Mouse (Mus musculus) liver, embryonic 14.5 days (tissue): ENCODE measurements around the gene Rhbdl3. TPM values are rescaled to one million over a fixed set of nuclear protein-coding genes. Genes with fewer than 3 reads are reported as not detected.
A peak's percentile ranks its signal among the peaks of the same experiment; 100 is the strongest.

Experiments
- ATAC-seq: fragments of 200-750 bp; cut with Nextera tagmentation; 2 replicates; pipeline ENCODE4 v1.8.0; 2017; ENCODE audit warnings: moderate number of reproducible peaks, mild to moderate bottlenecking, moderate library complexity; ENCODE audit not compliant: insufficient read depth
- DNase-seq, 3 experiments: peaks; one replicate each; pipeline ENCODE4 v3.0.0-alpha.2; 2012 to 2013; ENCODE audit warnings: low read depth in 3 of 3, low spot score in 3 of 3
- H3K27ac ChIP-seq: fragments of 300-500 bp; sonication (generic); 2 replicates; pipeline ENCODE4 v1.5.1; 2014; ENCODE audit warnings: moderate library complexity, mild to moderate bottlenecking, control low read depth, inconsistent platforms
- H3K27me3 ChIP-seq: fragments of 300-500 bp; sonication (generic); 2 replicates; pipeline ENCODE4 v1.6.1; 2014; ENCODE audit warnings: mild to moderate bottlenecking, low read length, moderate library complexity; ENCODE audit not compliant: control insufficient read depth, insufficient read depth
- H3K36me3 ChIP-seq: fragments of 300-500 bp; sonication (generic); replicated peaks from 2 replicates; pipeline ENCODE4 v1.6.1; 2014; ENCODE audit warnings: low read depth; ENCODE audit not compliant: control insufficient read depth, insufficient read depth
- H3K4me1 ChIP-seq, 2 experiments: fragments of 200-500 bp in 1 of 2; fragments of 300-500 bp in 1 of 2; sonication (generic) in 1 of 2; replicated peaks; 2 replicates each; pipeline ENCODE4 v1.6.1; 2012 to 2014; ENCODE audit warnings: antibody characterized with exemption in 1 of 2, inconsistent platforms in 1 of 2, low read length in 1 of 2; ENCODE audit not compliant: control insufficient read depth in 2 of 2, insufficient read depth in 2 of 2
- H3K4me2 ChIP-seq: fragments of 300-500 bp; sonication (generic); 2 replicates; pipeline ENCODE4 v1.6.1; 2014; ENCODE audit warnings: low read depth, mild to moderate bottlenecking, control low read depth, moderate library complexity
- H3K4me3 ChIP-seq, 2 experiments: fragments of 200-500 bp in 1 of 2; fragments of 300-500 bp in 1 of 2; sonication (generic) in 1 of 2; 2 replicates each; pipeline ENCODE4 v1.5.1; 2012 to 2014; ENCODE audit warnings: low read depth in 2 of 2, low read length in 2 of 2, mild to moderate bottlenecking in 2 of 2, control low read depth in 1 of 2, inconsistent platforms in 1 of 2, moderate library complexity in 1 of 2; ENCODE audit not compliant: insufficient read depth in 1 of 2
- H3K9ac ChIP-seq: fragments of 300-500 bp; sonication (generic); replicated peaks from 2 replicates; pipeline ENCODE4 v1.6.1; 2014; ENCODE audit warnings: mild to moderate bottlenecking, control low read depth, moderate library complexity
- H3K9me3 ChIP-seq: fragments of 300-500 bp; sonication (generic); 2 replicates; pipeline ENCODE4 v1.6.1; 2016; ENCODE audit warnings: low read length, mixed read lengths; ENCODE audit not compliant: control insufficient read depth
- CTCF ChIP-seq: IDR thresholded peaks from 2 replicates; pipeline ENCODE4 v1.5.1; 2016; ENCODE audit warnings: antibody characterized with exemption, low read depth, control low read depth
- EP300 ChIP-seq: IDR thresholded peaks from 2 replicates; pipeline ENCODE4 v1.6.1; 2016; ENCODE audit warnings: antibody characterized with exemption, low read depth
- WGBS: fragments of 180-500 bp; shearing (Covaris S2); extraction: QIAGEN DNeasy Blood & Tissue Kit; methylation state at CpG from one replicate; pipeline ENCODE4 v1.1.7; 2014; ENCODE audit not compliant: insufficient replicate concordance; 5-methylcytosine and 5-hydroxymethylcytosine counted together
- polyA plus RNA-seq, 2 experiments: library from polyadenylated mRNA; depleted of rRNA in 1 of 2; stranded (reverse) in 1 of 2; unstranded in 1 of 2; fragments of >200 nt; fragmentation: Nextera tagmentation in 1 of 2; extraction: Ambion mirVana in 1 of 2; gene quantifications; 2 replicates each; pipeline versions ENCODE4 v1.2.1 to v1.2.3; 2012 to 2014

Gene Rhbdl3
- polyA plus RNA-seq, 2 experiments, result 0.03 to 0.04 TPM

- Histone ChIP-seq H3K27me3 (peaks cover 48% of the 10 kb centered on the region), H3K36me3 (no peaks in the 10 kb centered on the region), H3K9me3 (no peaks in the 10 kb centered on the region), H3K4me2 (peak overlapping the region; percentile 62), H3K4me1 (no peaks in the 10 kb centered on the region; a peak in 1 of 4 replicates), H3K27ac (no peak overlapping the region), H3K9ac (no peak overlapping the region), H3K4me3 (no peak overlapping the region)
- TF ChIP-seq EP300, result no peak
- no peak for TF ChIP-seq CTCF
- no peak for ATAC-seq
- WGBS, result under 1% methylated on average over 9 of the region's 9 CpGs
- DNase-seq, result no peak
Observed at GRCm38 (mm10) chr11:80302046-80302390, 1.3 kb downstream of the Rhbdl3 start.

DNA sequence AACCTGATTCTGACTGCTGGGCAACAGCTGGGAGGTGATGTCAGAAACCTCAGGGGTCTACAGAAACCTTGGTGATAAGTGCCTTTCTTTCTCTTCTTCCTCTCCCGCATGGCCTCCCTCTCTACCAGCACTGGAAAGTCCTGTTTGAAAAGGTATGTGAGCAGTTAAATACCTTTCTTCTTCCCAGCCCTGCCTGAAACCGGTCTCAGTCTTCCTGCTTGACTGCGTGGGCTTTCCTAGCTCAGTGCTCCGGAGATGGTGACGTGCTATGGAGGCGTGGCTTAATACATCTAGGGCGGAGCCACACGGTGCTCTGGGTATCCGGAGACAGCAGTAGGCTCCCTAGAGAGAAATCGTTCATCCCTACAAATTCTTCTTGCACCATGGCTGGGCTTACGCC is 1.8 kb downstream of the Rhbdl3 start:
- no peak overlapping the region for H3K27ac ChIP-seq
- 4% methylated on average over 11 of the region's 11 CpGs for WGBS
- H3K4me3 ChIP-seq, result no peak overlapping the region
- ATAC-seq (no peak), DNase-seq (peak in 1 of 3 experiments; percentile 12)
- TF ChIP-seq EP300 (no peak), CTCF (no peak)
- peaks cover 48% of the 10 kb centered on the region for H3K27me3 ChIP-seq
- no peaks in the 10 kb centered on the region; a peak in 1 of 4 replicates for H3K4me1 ChIP-seq
- H3K4me2 ChIP-seq, result no peak overlapping the region; the same call in 1 of the 2 replicates
- H3K9me3 ChIP-seq, result no peaks in the 10 kb centered on the region
- no peaks in the 10 kb centered on the region for H3K36me3 ChIP-seq
- no peak overlapping the region for H3K9ac ChIP-seq

- no peak overlapping the region for H3K4me3 ChIP-seq
- H3K4me2 ChIP-seq, result no peak overlapping the region
- no peak overlapping the region for H3K27ac ChIP-seq
- no peak overlapping the region for H3K9ac ChIP-seq
- ATAC-seq (no peak), DNase-seq (no peak)
- TF ChIP-seq EP300, result no peak
- TF ChIP-seq CTCF, result peak; percentile 39
- H3K9me3 ChIP-seq, result no peaks in the 10 kb centered on the region
- H3K36me3 ChIP-seq, result no peaks in the 10 kb centered on the region
- no peaks in the 10 kb centered on the region; a peak in 1 of 4 replicates for H3K4me1 ChIP-seq
- H3K27me3 ChIP-seq, result peaks cover 45% of the 10 kb centered on the region
- WGBS, result 68% methylated on average over 3 of the region's 3 CpGs
Observed at GRCm38 (mm10) chr11:80303746-80304145, 3.0 kb downstream of the Rhbdl3 start.

GRCm38 (mm10) chr11:80304846-80305245 is 4.1 kb downstream of the Rhbdl3 start:
- H3K9ac ChIP-seq, result no peak overlapping the region
- WGBS, result 58% methylated on average over 10 of the region's 10 CpGs
- no peaks in the 10 kb centered on the region for H3K9me3 ChIP-seq
- H3K27me3 ChIP-seq, result peaks cover 35% of the 10 kb centered on the region
- DNase-seq (no peak), ATAC-seq (no peak)
- H3K36me3 ChIP-seq, result no peaks in the 10 kb centered on the region
- H3K27ac ChIP-seq, result no peak overlapping the region
- no peaks in the 10 kb centered on the region; a peak in 1 of 4 replicates for H3K4me1 ChIP-seq
- no peak overlapping the region for H3K4me2 ChIP-seq
- no peak overlapping the region for H3K4me3 ChIP-seq
- TF ChIP-seq CTCF (no peak), EP300 (no peak)

GRCm38 (mm10) chr11:80308537-80308936 is 7.8 kb downstream of the Rhbdl3 start:
- ATAC-seq (no peak), DNase-seq (no peak)
- no peak for TF ChIP-seq EP300
- no peak for TF ChIP-seq CTCF
- no peaks in the 10 kb centered on the region for H3K36me3 ChIP-seq
- H3K9ac ChIP-seq, result no peak overlapping the region
- no peak overlapping the region for H3K4me2 ChIP-seq
- no peak overlapping the region for H3K27ac ChIP-seq
- WGBS, result 19% methylated on average over 6 of the region's 6 CpGs
- no peaks in the 10 kb centered on the region for H3K9me3 ChIP-seq
- no peak overlapping the region for H3K4me3 ChIP-seq
- no peaks in the 10 kb centered on the region; the same call in 1 of the 2 replicates for H3K27me3 ChIP-seq
- no peaks in the 10 kb centered on the region for H3K4me1 ChIP-seq
